8 mouse cellular contexts compared by ENCODE assay signal in the genomic region with DNA sequence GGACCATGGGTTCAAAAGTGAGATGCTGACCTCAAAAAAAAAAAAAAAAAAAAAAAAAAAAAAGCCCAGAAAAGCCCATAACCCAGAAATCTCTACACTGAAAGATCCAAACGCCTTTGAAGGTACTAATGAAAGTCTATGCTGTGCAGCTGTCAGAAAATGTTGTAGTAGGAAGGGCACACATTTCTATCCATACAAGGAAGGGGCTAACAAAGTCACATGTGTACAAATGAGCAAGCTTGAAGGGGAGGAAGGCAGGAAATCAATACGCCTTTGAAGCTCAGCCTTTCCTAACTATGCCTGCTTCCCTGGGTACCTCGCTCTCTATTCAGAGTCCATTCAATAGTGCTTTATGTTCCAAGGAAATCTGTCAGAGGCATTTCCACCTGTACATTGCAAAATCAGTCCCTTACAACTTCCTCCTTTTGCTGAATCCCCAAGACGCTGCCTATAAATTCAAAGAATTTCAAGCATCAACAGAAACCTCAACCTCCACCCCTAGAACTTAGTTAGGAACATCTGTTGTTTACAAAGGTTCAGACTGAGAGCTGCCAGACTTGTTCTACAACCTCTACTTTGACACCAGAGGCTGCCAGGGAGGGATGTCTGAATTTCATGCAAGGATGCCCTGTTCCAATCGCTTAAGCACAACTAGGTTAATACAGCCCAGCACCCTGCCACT.
A peak's percentile ranks its signal among the peaks of the same experiment; 100 is the strongest.
DNase-seq lines count a peak whose midpoint lies in the region; ATAC-seq and TF ChIP-seq lines count a peak whose summit lies in the region.

No protein-coding gene starts in this region.

- no peaks in the 10 kb centered on the region for H3K27me3 ChIP-seq in lung, embryonic 14.5 days (ENCODE audit: insufficient read depth, low read length)
- no peaks in the 10 kb centered on the region for H3K27me3 ChIP-seq in embryonic facial prominence, embryonic 12.5 days
- H3K27me3 ChIP-seq in kidney, embryonic 16.5 days (ENCODE audit: insufficient read depth, low read length), result no peaks in the 10 kb centered on the region
- H3K27me3 ChIP-seq in neural tube, embryonic 13.5 days, result no peaks in the 10 kb centered on the region

- peak; percentile 70 for DNase-seq in lung, embryonic 14.5 days
- DNase-seq in lung, postnatal 14 days, result no peak
- DNase-seq in adrenal gland, postnatal 4 days (ENCODE audit: low spot score in 2 of 2), result no peak
- no peak for DNase-seq in right cerebral cortex, postnatal 25 days

- no peaks in the 10 kb centered on the region for H3K9me3 ChIP-seq in lung, embryonic 14.5 days (ENCODE audit: low read depth, low read length)
- H3K9me3 ChIP-seq in embryonic facial prominence, embryonic 12.5 days, result no peaks in the 10 kb centered on the region
- H3K9me3 ChIP-seq in kidney, embryonic 16.5 days (ENCODE audit: low read length), result no peaks in the 10 kb centered on the region
- H3K9me3 ChIP-seq in neural tube, embryonic 13.5 days, result no peaks in the 10 kb centered on the region

- no peaks in the 10 kb centered on the region for H3K36me3 ChIP-seq in lung, embryonic 14.5 days (ENCODE audit: insufficient read depth)
- no peaks in the 10 kb centered on the region for H3K36me3 ChIP-seq in embryonic facial prominence, embryonic 12.5 days
- no peaks in the 10 kb centered on the region for H3K36me3 ChIP-seq in kidney, embryonic 16.5 days (ENCODE audit: insufficient read depth, low read length)
- no peaks in the 10 kb centered on the region for H3K36me3 ChIP-seq in neural tube, embryonic 13.5 days

- no peak overlapping the region for H3K9ac ChIP-seq in lung, embryonic 14.5 days
- no peak overlapping the region for H3K9ac ChIP-seq in embryonic facial prominence, embryonic 12.5 days
- H3K9ac ChIP-seq in kidney, embryonic 16.5 days (replicated peaks; ENCODE audit: low read length), result no peak overlapping the region
- H3K9ac ChIP-seq in neural tube, embryonic 13.5 days, result no peak overlapping the region

- peak overlapping the region; percentile 54; the same call in 1 of the 2 replicates for H3K27ac ChIP-seq in lung, embryonic 14.5 days (ENCODE audit: low read depth)
- H3K27ac ChIP-seq in embryonic facial prominence, embryonic 12.5 days, result 0 out of 2 replicates have a peak overlapping the region, but pooled peaks have one; percentile 60
- peak overlapping the region; percentile 68 for H3K27ac ChIP-seq in kidney, embryonic 16.5 days (ENCODE audit: low read length)
- H3K27ac ChIP-seq in neural tube, embryonic 13.5 days (replicated peaks), result 0 out of 2 replicates have a peak overlapping the region, but pooled peaks have one; percentile 14

- WGBS in lung, embryonic 14.5 days, result 21% methylated on average over 5 of the region's 5 CpGs
- 12% methylated on average over 5 of the region's 5 CpGs for WGBS in embryonic facial prominence, embryonic 12.5 days
- 24% methylated on average over 5 of the region's 5 CpGs for WGBS in kidney, embryonic 16.5 days
- 45% methylated on average over 5 of the region's 5 CpGs for WGBS in neural tube, embryonic 13.5 days

- peaks cover 15% of the 10 kb centered on the region; the same call in 1 of the 2 replicates for H3K4me1 ChIP-seq in lung, embryonic 14.5 days (ENCODE audit: insufficient read depth)
- peaks cover 21% of the 10 kb centered on the region for H3K4me1 ChIP-seq in embryonic facial prominence, embryonic 12.5 days
- H3K4me1 ChIP-seq in kidney, embryonic 16.5 days (ENCODE audit: insufficient read depth, low read length), result peaks cover 24% of the 10 kb centered on the region
- H3K4me1 ChIP-seq in neural tube, embryonic 13.5 days (replicated peaks), result peaks cover 36% of the 10 kb centered on the region

- TF ChIP-seq CTCF in lung, embryonic 14.5 days (IDR thresholded peaks at IDR 0.05; ENCODE audit: low read depth), result no peak

- ATAC-seq in lung, embryonic 14.5 days (ENCODE audit: insufficient read depth), result peak; percentile 26; the same call in 1 of the 2 replicates
- ATAC-seq in embryonic facial prominence, embryonic 12.5 days (ENCODE audit: insufficient number of reproducible peaks, insufficient read depth, low FRiP score, low TSS enrichment), result no peak
- ATAC-seq in kidney, embryonic 16.5 days (ENCODE audit: low FRiP score, low TSS enrichment), result 0 out of 2 replicates have a peak, but pooled peaks have one; percentile 51
- ATAC-seq in neural tube, embryonic 13.5 days (ENCODE audit: low read depth), result no peak
- ATAC-seq in megakaryocyte-erythroid progenitor cell, adult 5-6 weeks (replicated peaks; ENCODE audit: low FRiP score, low TSS enrichment, poor library complexity, severe bottlenecking), result no peak

- H3K4me2 ChIP-seq in lung, embryonic 14.5 days, result no peak overlapping the region
- H3K4me2 ChIP-seq in embryonic facial prominence, embryonic 12.5 days (replicated peaks), result no peak overlapping the region
- H3K4me2 ChIP-seq in kidney, embryonic 16.5 days (replicated peaks; ENCODE audit: low read depth, low read length), result no peak overlapping the region
- no peak overlapping the region for H3K4me2 ChIP-seq in neural tube, embryonic 13.5 days

- H3K4me3 ChIP-seq in lung, embryonic 14.5 days (ENCODE audit: low read depth, low read length), result no peak overlapping the region
- no peak overlapping the region for H3K4me3 ChIP-seq in embryonic facial prominence, embryonic 12.5 days
- no peak overlapping the region for H3K4me3 ChIP-seq in kidney, embryonic 16.5 days (ENCODE audit: low read length)
- H3K4me3 ChIP-seq in neural tube, embryonic 13.5 days, result no peak overlapping the region

Comparison
In these comparisons a context has a peak if more than half of its experiments do, and no peak if none do; other contexts are left out.
1. ATAC-seq: peak in lung, embryonic 14.5 days (single experiment) and kidney, embryonic 16.5 days (single experiment); none in embryonic facial prominence, embryonic 12.5 days (single experiment), neural tube, embryonic 13.5 days (single experiment) and megakaryocyte-erythroid progenitor cell, adult 5-6 weeks (single experiment).
2. H3K27ac ChIP-seq: peak in every context shown above with its lines; median percentile 68 in kidney, embryonic 16.5 days; 60 in embryonic facial prominence, embryonic 12.5 days; 54 in lung, embryonic 14.5 days; 14 in neural tube, embryonic 13.5 days.